Mouse (Mus musculus) left cerebral cortex, adult 9 months (tissue): Measurements from ENCODE around the gene Isg20l2.
A peak's percentile ranks its signal among the peaks of the same experiment; 100 is the strongest.

Experiments
- DNase-seq, 2 experiments: peaks; one replicate each; pipeline ENCODE4 v3.0.0; 2022; ENCODE audit warnings: low spot score in 2 of 2

Gene Isg20l2

GRCm38 (mm10) chr3:87910573-87911141, 19.5 kb upstream of the Isg20l2 start:
- peak in 1 of 2 experiments; percentile 51 for DNase-seq

DNA sequence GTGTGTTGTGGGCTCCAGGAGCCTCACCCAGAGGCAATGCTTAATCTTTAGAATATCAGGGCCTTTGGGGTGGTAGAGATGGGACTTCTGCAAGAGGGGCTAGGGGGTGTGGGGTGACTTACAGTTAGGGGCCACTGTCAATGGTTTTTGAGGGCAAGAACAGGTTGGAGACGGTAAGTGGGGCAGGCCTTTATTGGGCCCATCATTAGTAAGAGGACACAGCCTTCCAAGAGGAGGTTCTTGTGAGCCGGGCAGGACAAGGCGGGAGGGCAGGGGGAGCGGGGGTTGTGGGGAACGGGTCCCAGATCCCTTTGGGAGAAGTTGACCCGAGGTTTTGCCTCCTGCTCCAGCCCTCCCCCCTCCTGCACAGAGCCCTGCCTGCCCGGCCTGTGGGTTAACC, 16.6 kb upstream of the Isg20l2 start:
- DNase-seq = no peak

DNA sequence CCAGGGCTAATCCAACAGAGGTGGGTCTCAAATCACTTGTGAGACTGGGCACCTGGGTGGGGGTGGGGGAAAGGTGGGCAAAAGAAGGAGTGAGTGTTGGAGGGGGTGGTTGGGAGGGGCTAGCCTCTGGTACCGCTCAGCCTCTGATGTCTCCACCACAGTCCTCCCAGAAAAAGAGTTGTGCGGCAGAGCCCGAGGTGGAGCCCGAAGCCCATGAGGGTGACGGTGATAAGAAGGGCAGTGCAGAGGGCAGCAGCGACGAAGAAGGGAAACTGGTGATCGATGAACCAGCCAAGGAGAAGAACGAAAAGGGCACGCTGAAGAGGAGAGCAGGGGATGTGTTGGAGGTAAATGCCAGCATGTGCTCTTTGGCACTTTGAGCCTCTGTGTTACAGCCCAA, 16.2 kb upstream of the Isg20l2 start:
- DNase-seq = no peak

DNA sequence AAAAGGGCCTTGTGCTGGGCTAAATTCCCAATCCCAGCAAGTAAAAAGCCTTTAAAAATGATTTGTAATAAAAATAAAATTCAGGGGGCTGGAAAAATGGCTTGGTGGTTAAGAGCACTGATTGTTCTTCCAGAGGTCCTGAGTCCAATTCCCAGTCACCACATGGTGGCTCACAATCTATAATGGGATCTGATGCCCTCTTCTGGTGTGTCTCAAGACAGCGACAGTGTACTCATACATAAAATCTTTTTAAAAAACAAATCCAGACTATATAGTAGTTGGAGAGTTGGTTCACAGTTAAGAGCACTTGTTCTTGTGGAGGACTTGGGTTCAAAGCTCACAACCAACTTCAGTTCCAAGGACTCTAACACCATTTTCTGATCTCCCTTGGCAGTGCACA, 13.1 kb upstream of the Isg20l2 start:
- no peak for DNase-seq

DNA sequence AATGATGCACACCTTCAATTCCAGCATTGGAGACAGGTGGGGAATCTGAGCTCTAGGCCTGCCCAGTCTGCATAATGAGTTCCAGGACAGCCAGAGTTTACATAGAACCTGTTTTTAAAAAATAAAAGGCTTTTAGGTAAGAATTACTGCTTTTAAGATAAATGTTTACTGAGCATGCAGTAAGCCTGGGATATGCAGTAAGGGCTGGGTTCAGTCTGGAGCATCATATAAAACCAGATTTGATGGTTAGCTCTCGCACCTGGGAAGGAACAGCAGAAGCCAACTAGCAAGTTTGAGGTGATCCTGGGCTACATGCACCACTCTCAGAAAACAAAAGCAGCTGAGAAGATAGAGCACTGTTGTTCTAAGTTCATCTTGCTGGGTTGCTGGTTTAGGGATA, 11.6 kb upstream of the Isg20l2 start:
- no peak for DNase-seq

DNA sequence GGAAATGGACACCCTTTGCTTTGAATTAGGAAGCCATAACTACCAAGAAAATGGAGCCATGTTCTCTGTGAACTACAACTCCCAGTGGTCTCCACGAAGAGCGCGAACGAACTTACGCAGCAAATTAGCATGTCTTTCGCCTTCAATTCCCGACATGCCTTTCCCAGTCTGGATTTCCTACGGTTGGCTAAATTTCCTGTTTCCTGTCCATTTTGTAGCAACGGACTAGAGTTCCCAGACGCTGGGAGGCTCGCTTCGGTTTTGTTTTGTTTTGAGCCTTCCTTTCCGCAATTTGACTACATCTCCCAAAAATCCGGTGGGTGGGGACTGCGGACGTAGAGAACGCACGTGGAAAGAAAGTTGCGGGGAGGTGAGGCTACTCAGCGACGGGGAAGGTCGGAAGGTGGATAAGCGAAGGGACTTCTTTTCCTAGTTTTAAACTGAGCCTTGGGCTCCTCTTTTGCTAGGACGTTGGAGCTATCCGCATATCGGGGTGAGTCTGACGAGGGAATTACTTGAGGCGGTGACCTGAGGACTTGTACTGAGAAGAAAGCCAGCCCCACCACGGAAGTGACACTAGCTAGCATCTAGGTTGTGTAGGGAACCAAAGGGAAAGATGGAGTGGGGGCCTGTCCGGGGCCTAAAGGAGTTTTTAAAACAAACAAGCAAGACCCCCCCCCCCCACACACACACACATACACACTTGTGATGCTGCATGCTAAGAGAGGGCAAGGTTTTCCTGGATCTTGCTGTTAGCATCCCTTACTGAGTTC, 10.6 kb upstream of the Isg20l2 start, which contains the start of gene Mrpl24:
Mrpl24 (plus strand) TSS at position 171 of the 773 bp plus-strand sequence.
- peak; percentile 89 to 93 for DNase-seq

- no peak for DNase-seq
These were observed 9.7 kb upstream of the Isg20l2 start for GRCm38 (mm10) chr3:87920270-87920943.

- DNase-seq = no peak
These were observed 5.1 kb upstream of the Isg20l2 start for GRCm38 (mm10) chr3:87924996-87925395.

DNA sequence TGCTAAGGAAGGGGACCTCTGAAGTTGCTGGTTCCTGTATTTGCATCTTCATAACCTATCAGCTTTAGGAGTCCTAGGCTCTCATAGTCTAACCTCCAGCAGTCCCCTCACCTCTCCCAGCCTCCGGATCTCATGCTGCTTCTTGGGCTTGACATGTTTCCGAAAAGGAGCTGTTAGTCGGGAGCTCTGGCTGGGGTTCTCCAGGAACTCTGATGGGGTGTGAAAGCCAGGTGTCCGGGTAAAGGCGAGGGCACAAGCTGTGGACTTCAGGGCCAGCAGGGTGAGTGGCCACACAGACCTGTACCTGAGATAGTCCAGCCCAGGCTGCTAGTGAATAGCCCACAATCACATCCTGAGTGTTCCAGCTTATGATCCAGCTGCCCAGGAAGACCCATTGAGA, 2.7 kb upstream of the Isg20l2 start:
- DNase-seq = no peak

DNA sequence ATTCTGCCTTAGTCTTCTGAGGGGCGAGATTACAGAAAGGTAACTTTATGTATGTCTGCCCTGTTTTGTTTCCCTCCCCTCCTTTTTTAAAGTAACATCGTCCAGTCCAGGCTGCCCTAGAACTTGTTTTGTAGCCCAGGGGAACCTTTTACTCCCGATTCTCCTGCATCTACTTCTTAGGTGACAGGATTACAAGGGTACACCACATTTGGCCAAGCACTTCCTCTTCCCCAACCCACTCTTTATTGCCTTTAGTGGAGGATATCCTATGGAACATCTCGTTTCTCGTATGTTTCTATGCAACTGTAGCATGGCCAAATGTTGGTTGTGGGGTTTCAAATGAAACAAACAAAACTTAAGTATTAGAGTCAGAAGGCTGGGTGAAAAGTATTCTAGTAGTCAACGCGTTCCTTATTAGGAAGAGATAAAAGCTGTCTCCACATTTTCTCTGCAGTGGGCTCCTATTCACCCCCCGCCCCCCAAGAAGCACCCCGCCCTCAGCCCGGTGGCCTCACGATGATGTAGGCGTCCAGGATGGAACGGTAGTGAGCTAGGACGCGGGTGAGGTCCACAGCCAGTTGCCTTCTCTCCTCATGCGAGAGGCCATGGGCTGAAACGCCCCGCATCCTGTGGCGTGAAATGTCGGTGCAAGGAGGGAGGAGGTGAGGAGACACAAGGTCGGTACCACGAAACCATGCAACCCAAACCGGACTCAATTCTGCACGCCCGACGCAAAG, 605 bp upstream of the Isg20l2 start:
- DNase-seq = no peak

DNA sequence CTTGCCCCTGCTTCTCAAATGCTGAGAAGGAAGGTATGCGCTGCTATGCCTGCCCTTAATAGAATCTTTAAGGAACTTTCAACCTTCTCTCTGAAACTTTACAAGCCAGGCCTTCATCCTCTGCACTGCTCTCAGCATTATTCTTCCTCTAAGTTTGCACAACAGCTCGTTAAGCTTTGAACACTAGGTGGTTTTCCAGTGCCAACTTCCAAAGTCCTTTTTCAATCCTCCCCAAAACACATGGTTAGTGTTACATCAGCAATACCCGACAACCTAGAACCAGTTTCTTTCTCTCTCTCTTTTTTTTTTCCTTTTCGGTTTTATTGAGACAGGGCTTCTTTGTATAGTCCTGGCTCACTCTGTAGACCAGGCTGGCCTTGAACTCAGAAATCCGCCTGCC, 3.9 kb downstream of the Isg20l2 start:
- DNase-seq = no peak

- no peak for DNase-seq
These were observed 4.4 kb downstream of the Isg20l2 start for GRCm38 (mm10) chr3:87934501-87934900.

DNA sequence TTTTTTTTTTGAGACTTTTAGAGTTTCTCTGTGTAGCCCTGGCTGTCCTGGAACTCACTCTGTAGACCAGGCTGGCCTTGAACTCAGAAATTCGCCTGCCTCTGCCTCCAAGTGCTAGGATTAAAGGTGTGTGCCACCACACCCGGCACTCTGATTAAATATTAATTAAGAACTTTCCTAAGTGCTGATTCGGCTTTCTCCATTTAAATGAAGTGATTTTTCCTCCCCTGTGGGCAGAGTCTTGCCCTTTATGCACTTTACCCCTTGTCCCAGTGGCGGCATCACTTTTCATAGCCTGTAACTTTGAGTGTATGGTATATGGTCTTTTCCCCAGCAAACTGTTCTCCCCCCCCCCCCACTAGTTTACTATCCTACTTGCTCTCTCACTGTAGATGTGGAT, 5.1 kb downstream of the Isg20l2 start:
- no peak for DNase-seq

- DNase-seq = peak in 1 of 2 experiments; percentile 76
These were observed 5.7 kb downstream of the Isg20l2 start for GRCm38 (mm10) chr3:87935776-87936175.

DNA sequence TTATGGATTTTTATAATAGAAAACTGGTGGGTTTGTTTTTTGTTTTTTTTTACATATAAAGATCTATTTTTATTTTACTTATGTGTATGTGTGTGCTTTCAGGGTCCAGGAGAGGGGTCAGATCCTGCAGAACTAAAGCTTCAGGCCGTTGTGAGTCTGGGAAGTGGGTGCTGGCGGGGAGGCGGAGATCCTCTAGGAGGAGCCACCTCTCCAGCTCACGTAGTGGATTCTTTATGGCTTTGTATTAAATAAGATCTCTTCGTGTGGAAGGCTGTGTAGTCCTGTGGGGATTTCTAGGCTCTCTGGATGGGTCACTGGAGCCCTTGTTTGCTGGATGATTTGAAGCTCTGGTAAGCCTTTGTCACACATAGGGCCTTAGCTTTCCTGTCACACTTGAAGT, 10.5 kb downstream of the Isg20l2 start:
- no peak for DNase-seq

- DNase-seq = no peak
These were observed 12.4 kb downstream of the Isg20l2 start for GRCm38 (mm10) chr3:87942471-87942870.

- no peak for DNase-seq
These were observed 13.5 kb downstream of the Isg20l2 start for GRCm38 (mm10) chr3:87943586-87943985.

GRCm38 (mm10) chr3:87944838-87945600, 14.9 kb downstream of the Isg20l2 start:
- DNase-seq = no peak

GRCm38 (mm10) chr3:87945781-87946540, 15.8 kb downstream of the Isg20l2 start:
- DNase-seq = no peak

- DNase-seq = no peak
These were observed 16.4 kb downstream of the Isg20l2 start for GRCm38 (mm10) chr3:87946541-87946860.
